Mouse (Mus musculus) hindbrain, embryonic 13.5 days (tissue): Measurements from ENCODE around the gene Vamp2. TPM values are rescaled to one million over a fixed set of nuclear protein-coding genes. Genes with fewer than 3 reads are reported as not detected.

Source experiments
- ATAC-seq: fragments of 200-750 bp; cut with Nextera tagmentation; 2 replicates; pipeline ENCODE4 v1.8.0; 2017; ENCODE audit warnings: moderate TSS enrichment; ENCODE audit not compliant: low FRiP score
- H3K27ac ChIP-seq: fragments of 300-500 bp; sonication (generic); 2 replicates; pipeline ENCODE4 v1.5.1; 2015; ENCODE audit warnings: inconsistent platforms, mild to moderate bottlenecking, moderate library complexity
- H3K27me3 ChIP-seq: fragments of 300-500 bp; sonication (generic); 2 replicates; pipeline ENCODE4 v1.6.1; 2015; ENCODE audit warnings: mild to moderate bottlenecking, inconsistent platforms
- H3K36me3 ChIP-seq: fragments of 300-500 bp; sonication (generic); 2 replicates; pipeline ENCODE4 v1.6.1; 2015; ENCODE audit warnings: mild to moderate bottlenecking, inconsistent platforms
- H3K4me1 ChIP-seq: fragments of 300-500 bp; sonication (generic); replicated peaks from 2 replicates; pipeline ENCODE4 v1.6.1; 2015; ENCODE audit warnings: inconsistent platforms
- H3K4me2 ChIP-seq: fragments of 300-500 bp; sonication (generic); 2 replicates; pipeline ENCODE4 v1.6.1; 2015; ENCODE audit warnings: inconsistent platforms, mild to moderate bottlenecking, moderate library complexity
- H3K4me3 ChIP-seq: fragments of 300-500 bp; sonication (generic); 2 replicates; pipeline ENCODE4 v1.5.1; 2015; ENCODE audit warnings: mild to moderate bottlenecking, inconsistent platforms
- H3K9ac ChIP-seq: fragments of 300-500 bp; sonication (generic); 2 replicates; pipeline ENCODE4 v1.6.1; 2015; ENCODE audit warnings: mild to moderate bottlenecking, inconsistent platforms
- H3K9me3 ChIP-seq: fragments of 300-500 bp; sonication (generic); 2 replicates; pipeline ENCODE4 v1.6.1; 2016; ENCODE audit warnings: inconsistent platforms
- WGBS: fragments of 180-500 bp; shearing (Covaris S2); methylation state at CpG from one replicate; pipeline ENCODE4 v1.1.7; 2015; 5-methylcytosine and 5-hydroxymethylcytosine counted together
- polyA plus RNA-seq: library from polyadenylated mRNA; unstranded; fragments of >200 nt; fragmentation: Nextera tagmentation; extraction: Ambion mirVana; gene quantifications from 2 replicates; pipeline ENCODE4 v1.2.1, GENCODE M21; 2015

Vamp2 gene
- polyA plus RNA-seq, 1 experiment from 2014 or later = 217 TPM

DNA sequence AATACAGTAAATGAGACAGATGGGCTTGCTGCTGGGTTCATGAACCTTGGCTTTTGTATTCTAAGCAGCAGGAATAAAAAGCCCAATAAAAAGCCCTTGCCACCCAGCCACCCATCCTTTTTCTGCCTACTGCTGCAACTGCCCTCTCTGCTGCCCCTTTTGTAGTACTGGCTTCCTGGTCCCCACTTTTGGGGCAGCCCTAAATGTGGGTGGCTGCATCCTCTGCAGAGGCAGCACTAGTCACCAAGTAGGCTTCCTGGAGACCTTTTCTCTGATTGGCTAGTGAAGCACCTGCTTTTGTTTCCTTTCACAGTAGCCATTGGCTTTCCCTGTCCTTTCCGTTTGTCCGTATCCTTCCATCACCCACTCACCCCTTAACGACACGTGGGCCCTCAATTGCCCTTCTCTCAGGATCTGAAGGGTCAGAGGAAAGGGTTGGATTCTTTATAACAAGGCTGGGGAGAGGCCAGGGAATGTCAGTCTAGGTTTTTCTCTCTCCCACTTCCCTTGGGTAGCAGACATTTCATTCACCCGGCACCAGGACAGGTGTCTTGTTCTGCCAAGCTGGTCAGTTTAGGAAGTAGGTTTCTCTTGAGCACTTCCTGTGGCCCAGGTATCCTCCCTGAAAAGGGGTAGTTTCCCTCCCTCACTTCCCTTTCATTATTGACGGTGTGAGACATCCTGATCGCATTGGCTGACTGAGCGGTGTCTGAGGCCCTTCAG is 9.9 kb downstream of the Vamp2 start:
- Histone ChIP-seq H3K36me3 (peaks cover 26% of the 10 kb centered on the region), H3K9ac (peak overlapping the region; percentile 75), H3K9me3 (no peaks in the 10 kb centered on the region), H3K27me3 (0 out of 2 replicates have a peak, but pooled peaks cover 2% of the 10 kb centered on the region), H3K4me3 (peak overlapping the region; percentile 50), H3K4me2 (peak overlapping the region; percentile 97), H3K27ac (peak overlapping the region; percentile 88), H3K4me1 (peaks cover 66% of the 10 kb centered on the region)
- 20% methylated on average over 8 of the region's 8 CpGs for WGBS
- ATAC-seq = no peak

- Histone ChIP-seq H3K9ac (peak overlapping the region; percentile 75), H3K27me3 (0 out of 2 replicates have a peak, but pooled peaks cover 2% of the 10 kb centered on the region), H3K4me1 (peaks cover 66% of the 10 kb centered on the region), H3K27ac (peak overlapping the region; percentile 88), H3K4me3 (peak overlapping the region; percentile 50), H3K9me3 (no peaks in the 10 kb centered on the region), H3K4me2 (peak overlapping the region; percentile 97), H3K36me3 (peaks cover 31% of the 10 kb centered on the region)
- under 1% methylated on average over 19 of the region's 19 CpGs for WGBS
- no peak for ATAC-seq
Measured at GRCm38 (mm10) chr11:69098762-69099091, 10.4 kb downstream of the Vamp2 start.

DNA sequence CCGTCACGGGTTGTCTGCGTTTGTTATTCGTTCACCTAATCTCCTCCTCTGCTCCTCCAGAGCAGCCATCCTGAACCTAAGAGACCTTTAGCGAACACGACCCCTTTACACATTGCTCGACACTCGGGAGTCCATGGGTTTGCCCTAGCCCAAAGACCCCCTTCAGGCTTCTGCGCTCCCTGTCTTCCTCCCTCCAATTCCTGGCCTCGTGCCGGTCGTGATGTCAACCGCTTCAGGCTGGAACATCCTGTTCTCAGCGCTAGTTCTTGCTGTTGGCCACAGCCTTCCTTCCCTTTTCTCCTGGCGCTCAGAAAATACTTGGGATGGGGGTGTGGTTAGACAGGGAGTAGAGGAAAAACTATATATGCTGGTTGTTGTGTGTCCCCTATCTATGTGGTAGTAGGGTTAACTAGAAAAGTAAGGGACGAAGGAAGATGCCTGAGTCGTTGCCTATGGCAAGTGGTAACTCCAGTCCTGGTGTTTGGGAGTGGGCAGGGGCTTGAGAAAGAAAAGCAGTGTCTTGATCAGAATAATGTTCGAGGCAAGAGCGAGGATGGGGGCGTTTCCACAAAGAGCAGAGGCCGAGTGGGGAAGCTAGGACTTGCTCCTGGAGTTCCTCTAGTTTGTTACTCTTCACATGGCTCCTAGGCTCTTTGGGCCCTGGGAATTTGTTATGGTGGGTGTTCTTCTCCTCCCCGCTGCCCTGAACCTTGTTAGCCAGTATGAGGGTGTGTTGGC is 11.1 kb downstream of the Vamp2 start:
- peak overlapping the region; percentile 88 for H3K27ac ChIP-seq
- WGBS = under 1% methylated on average over 22 of the region's 22 CpGs
- ATAC-seq = no peak
- peak overlapping the region; percentile 50 for H3K4me3 ChIP-seq
- peak overlapping the region; percentile 97 for H3K4me2 ChIP-seq
- no peaks in the 10 kb centered on the region for H3K9me3 ChIP-seq
- H3K4me1 ChIP-seq = peaks cover 64% of the 10 kb centered on the region
- 0 out of 2 replicates have a peak, but pooled peaks cover 2% of the 10 kb centered on the region for H3K27me3 ChIP-seq
- peaks cover 37% of the 10 kb centered on the region for H3K36me3 ChIP-seq
- peak overlapping the region; percentile 75 for H3K9ac ChIP-seq

DNA sequence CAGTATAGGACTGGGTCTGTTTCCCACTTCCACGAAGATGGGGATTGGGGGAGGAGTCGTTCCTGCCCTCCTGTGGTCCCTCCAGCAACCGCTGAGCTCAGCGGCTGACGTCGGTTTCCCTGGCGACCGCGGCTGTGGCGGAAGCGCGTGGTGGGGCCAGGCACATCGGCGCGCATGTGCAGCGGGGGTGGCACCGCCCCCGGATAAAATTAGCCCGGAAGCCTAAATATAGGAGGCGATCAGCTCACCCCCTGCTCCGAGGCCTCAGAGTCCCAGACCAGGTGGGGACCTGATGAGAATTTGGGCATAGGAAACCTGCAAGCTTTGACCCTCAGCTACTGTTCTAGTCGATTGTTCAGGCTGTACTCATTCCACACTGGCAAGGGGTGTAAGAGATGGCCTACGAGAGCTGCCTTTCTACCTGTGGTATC is 11.6 kb downstream of the Vamp2 start:
- Histone ChIP-seq H3K4me1 (peaks cover 61% of the 10 kb centered on the region), H3K36me3 (peaks cover 43% of the 10 kb centered on the region), H3K27me3 (0 out of 2 replicates have a peak, but pooled peaks cover 2% of the 10 kb centered on the region), H3K9ac (peak overlapping the region; percentile 75), H3K27ac (peak overlapping the region; percentile 88), H3K4me3 (peak overlapping the region; percentile 50), H3K9me3 (no peaks in the 10 kb centered on the region), H3K4me2 (peak overlapping the region; percentile 97)
- 2% methylated on average over 23 of the region's 23 CpGs for WGBS
- peak; percentile 25 for ATAC-seq

DNA sequence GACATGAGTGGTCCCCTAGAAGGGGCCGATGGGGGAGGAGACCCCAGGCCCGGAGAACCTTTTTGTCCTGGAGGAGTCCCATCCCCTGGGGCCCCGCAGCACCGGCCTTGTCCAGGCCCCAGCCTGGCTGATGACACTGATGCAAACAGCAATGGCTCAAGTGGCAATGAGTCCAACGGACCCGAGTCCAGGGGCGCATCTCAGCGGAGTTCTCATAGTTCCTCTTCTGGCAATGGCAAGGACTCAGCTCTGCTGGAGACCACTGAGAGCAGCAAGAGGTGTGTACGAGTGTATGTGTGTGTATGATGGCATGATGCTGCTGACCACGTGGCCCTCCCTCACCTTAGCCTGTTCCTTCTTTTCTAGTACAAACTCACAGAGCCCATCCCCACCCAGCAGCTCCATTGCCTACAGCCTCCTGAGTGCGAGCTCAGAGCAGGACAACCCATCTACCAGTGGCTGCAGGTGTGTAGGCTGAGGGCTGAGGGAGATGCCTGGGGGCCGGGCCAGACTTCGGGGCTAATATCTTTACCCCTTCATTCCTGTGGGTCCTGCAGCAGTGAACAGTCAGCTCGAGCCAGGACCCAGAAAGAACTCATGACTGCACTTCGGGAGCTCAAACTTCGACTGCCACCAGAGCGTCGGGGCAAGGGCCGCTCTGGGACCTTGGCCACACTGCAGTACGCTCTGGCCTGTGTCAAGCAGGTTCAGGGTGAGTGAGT is 12.5 kb downstream of the Vamp2 start:
- Histone ChIP-seq H3K4me3 (peak overlapping the region; percentile 50), H3K27ac (peak overlapping the region; percentile 88), H3K4me1 (peaks cover 53% of the 10 kb centered on the region), H3K27me3 (0 out of 2 replicates have a peak, but pooled peaks cover 2% of the 10 kb centered on the region), H3K36me3 (peaks cover 52% of the 10 kb centered on the region), H3K9ac (peak overlapping the region; percentile 75), H3K4me2 (peak overlapping the region; percentile 97), H3K9me3 (no peaks in the 10 kb centered on the region)
- no peak for ATAC-seq
- 92% methylated on average over 20 of the region's 20 CpGs for WGBS

GRCm38 (mm10) chr11:69101604-69102402 is 13.5 kb downstream of the Vamp2 start:
- H3K4me3 ChIP-seq = no peak overlapping the region
- WGBS = 91% methylated on average over 21 of the region's 21 CpGs
- H3K27ac ChIP-seq = no peak overlapping the region
- H3K9ac ChIP-seq = no peak overlapping the region
- no peaks in the 10 kb centered on the region for H3K27me3 ChIP-seq
- ATAC-seq = no peak
- peaks cover 44% of the 10 kb centered on the region for H3K4me1 ChIP-seq
- H3K9me3 ChIP-seq = no peaks in the 10 kb centered on the region
- H3K36me3 ChIP-seq = peaks cover 62% of the 10 kb centered on the region
- H3K4me2 ChIP-seq = no peak overlapping the region

GRCm38 (mm10) chr11:69102403-69102725 is 14.1 kb downstream of the Vamp2 start:
- no peak overlapping the region for H3K9ac ChIP-seq
- H3K27ac ChIP-seq = no peak overlapping the region
- ATAC-seq = no peak
- H3K4me3 ChIP-seq = no peak overlapping the region
- H3K4me2 ChIP-seq = no peak overlapping the region
- peaks cover 68% of the 10 kb centered on the region for H3K36me3 ChIP-seq
- WGBS = 96% methylated on average over 7 of the region's 7 CpGs
- no peaks in the 10 kb centered on the region for H3K9me3 ChIP-seq
- H3K27me3 ChIP-seq = no peaks in the 10 kb centered on the region
- peaks cover 39% of the 10 kb centered on the region for H3K4me1 ChIP-seq

GRCm38 (mm10) chr11:69103121-69103520 is 14.8 kb downstream of the Vamp2 start:
- peaks cover 31% of the 10 kb centered on the region for H3K4me1 ChIP-seq
- ATAC-seq = no peak
- no peak overlapping the region for H3K27ac ChIP-seq
- H3K27me3 ChIP-seq = no peaks in the 10 kb centered on the region
- no peak overlapping the region for H3K4me3 ChIP-seq
- H3K36me3 ChIP-seq = peaks cover 75% of the 10 kb centered on the region
- no peaks in the 10 kb centered on the region for H3K9me3 ChIP-seq
- no peak overlapping the region for H3K4me2 ChIP-seq
- no peak overlapping the region for H3K9ac ChIP-seq
- WGBS = 96% methylated on average over 14 of the region's 14 CpGs

DNA sequence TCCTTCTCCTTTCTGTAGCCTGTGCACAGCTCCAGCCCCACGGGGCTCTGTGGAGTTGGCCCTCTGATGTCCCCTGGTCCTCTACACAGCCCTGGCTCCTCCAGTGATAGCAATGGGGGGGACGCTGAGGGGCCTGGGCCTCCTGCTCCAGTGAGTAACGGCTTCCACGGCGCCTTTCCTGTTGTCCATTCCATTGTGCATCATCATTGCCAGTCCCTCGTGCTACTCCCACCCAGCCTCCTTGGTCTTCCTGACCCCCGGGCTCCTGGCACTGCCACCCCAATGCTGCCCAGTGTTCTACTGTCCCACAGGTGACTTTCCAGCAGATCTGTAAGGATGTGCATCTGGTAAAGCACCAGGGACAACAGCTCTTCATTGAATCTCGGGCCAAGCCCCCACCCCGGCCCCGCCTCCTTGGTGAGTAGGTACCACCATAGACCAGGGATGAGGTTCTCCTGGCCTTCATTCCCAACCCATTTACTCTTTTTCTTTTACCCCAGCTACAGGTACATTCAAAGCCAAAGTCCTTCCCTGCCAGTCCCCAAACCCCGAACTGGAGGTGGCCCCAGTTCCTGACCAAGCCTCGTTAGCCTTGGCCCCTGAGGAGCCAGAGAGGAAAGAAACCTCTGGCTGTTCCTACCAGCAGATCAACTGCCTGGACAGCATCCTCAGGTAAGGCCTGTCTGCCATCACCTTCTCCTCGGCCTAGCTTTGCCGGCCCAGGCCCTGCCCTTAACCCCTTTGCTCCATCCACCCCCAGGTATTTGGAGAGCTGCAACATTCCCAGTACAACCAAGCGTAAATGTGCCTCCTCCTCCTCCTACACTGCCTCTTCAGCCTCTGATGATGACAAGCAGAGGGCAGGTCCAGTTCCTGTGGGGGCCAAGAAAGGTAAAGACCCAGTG is 15.5 kb downstream of the Vamp2 start:
- peaks cover 82% of the 10 kb centered on the region for H3K36me3 ChIP-seq
- H3K9ac ChIP-seq = 0 out of 2 replicates have a peak overlapping the region, but pooled peaks have one; percentile 3
- H3K4me2 ChIP-seq = no peak overlapping the region
- no peak overlapping the region for H3K27ac ChIP-seq
- ATAC-seq = no peak
- no peaks in the 10 kb centered on the region for H3K27me3 ChIP-seq
- WGBS = 94% methylated on average over 15 of the region's 15 CpGs
- H3K9me3 ChIP-seq = no peaks in the 10 kb centered on the region
- peaks cover 24% of the 10 kb centered on the region for H3K4me1 ChIP-seq
- H3K4me3 ChIP-seq = no peak overlapping the region

GRCm38 (mm10) chr11:69104487-69104886 is 16.2 kb downstream of the Vamp2 start:
- H3K4me2 ChIP-seq = no peak overlapping the region
- no peak overlapping the region for H3K27ac ChIP-seq
- ATAC-seq = no peak
- 95% methylated on average over 14 of the region's 14 CpGs for WGBS
- H3K4me3 ChIP-seq = no peak overlapping the region
- H3K27me3 ChIP-seq = no peaks in the 10 kb centered on the region
- H3K9ac ChIP-seq = 0 out of 2 replicates have a peak overlapping the region, but pooled peaks have one; percentile 3
- H3K9me3 ChIP-seq = no peaks in the 10 kb centered on the region
- peaks cover 89% of the 10 kb centered on the region for H3K36me3 ChIP-seq
- peaks cover 17% of the 10 kb centered on the region for H3K4me1 ChIP-seq

DNA sequence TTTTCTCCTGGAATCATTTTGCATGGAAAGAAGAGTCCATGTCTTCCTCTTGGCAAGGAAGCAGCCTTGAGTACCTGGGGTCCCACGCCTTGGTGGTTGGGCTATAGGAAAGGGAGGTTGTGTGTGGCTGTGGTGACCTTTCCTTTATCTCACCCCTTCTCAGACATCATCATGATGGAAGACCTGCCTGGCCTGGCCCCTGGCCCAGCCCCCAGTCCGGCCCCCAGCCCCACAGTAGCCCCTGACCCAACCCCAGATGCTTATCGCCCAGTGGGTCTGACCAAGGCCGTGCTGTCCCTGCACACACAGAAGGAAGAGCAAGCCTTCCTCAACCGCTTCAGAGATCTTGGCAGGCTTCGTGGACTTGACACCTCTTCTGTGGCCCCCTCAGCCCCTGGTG is 16.9 kb downstream of the Vamp2 start:
- Histone ChIP-seq H3K9me3 (no peaks in the 10 kb centered on the region), H3K36me3 (peaks cover 90% of the 10 kb centered on the region), H3K4me2 (no peak overlapping the region), H3K4me1 (peaks cover 10% of the 10 kb centered on the region), H3K4me3 (no peak overlapping the region), H3K27ac (no peak overlapping the region), H3K9ac (0 out of 2 replicates have a peak overlapping the region, but pooled peaks have one; percentile 24), H3K27me3 (no peaks in the 10 kb centered on the region)
- 88% methylated on average over 6 of the region's 6 CpGs for WGBS
- no peak for ATAC-seq
